Mouse (Mus musculus): ENCODE measurements around the gene G6pc3. TPM values are rescaled to one million over a fixed set of nuclear protein-coding genes. Genes with fewer than 3 reads are reported as not detected.

Gene G6pc3
- total and polyA plus RNA-seq, 3 experiments = 44.8 to 89.9 (median 50.6) TPM

DNA sequence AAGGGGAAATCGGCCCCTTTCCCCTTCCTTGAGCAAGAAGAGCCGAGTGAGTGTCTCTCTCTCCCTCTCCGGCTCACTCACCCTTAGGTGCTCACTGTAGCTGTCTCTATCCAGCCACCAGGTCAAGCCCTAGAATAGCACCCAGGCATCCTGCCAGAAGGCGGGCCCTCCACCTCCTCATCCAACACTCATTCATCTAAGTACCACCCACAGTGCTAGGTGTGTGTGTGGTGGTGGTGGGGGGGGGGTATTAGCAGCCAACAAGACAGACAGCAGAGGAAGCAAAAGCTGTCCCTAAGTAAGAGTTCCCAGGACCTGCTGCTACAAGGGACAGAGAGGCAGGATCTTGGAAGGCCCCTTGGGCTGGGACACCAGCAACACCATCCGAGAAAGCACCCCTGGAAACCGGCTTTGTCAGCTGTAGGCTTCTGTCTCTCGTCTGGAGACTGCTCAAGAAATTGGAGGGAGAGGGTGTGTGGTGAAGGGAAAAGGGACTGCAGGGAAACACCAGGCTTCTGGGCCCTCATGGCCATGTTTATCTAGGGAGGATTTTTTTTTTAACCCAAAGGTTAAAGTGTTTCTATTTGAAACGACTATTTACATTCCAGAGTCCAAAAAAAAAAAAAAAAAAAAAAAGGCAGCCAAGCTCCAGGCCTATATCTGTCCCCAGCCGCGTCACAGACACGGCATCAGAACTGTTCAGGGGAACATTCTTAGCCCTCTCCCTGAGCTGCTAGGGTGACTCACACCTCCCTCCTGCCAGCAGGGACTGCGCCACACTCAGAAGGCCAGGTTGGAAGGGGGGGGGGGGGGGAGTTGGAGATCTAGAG, 26.9 kb downstream of the G6pc3 start:
- Histone ChIP-seq H3K27ac (peak overlapping the region; percentile 92), H3K36me3 (ENCODE audit: control insufficient read depth, insufficient read depth, low read length) (peaks cover 3% of the 10 kb centered on the region; the same call in 1 of the 2 replicates), H3K4me1 (ENCODE audit: control insufficient read depth, insufficient read depth, low read length) (peaks cover 48% of the 10 kb centered on the region), H3K27me3 (ENCODE audit: control insufficient read depth, insufficient read depth, low read length) (no peaks in the 10 kb centered on the region), H3K9ac (ENCODE audit: low read depth, low read length) (peak overlapping the region; percentile 62), H3K79me2 (replicated peaks; ENCODE audit: control insufficient read depth, insufficient read depth, low read length) (peaks cover 5% of the 10 kb centered on the region), H3K4me3 (peak overlapping the region; percentile 32)
- peak; percentile 68 to 81 for DNase-seq
- peak; percentile 33; the same call in 1 of the 2 replicates for TF ChIP-seq EP300 (IDR thresholded peaks at IDR 0.05; ENCODE audit: insufficient read depth, low read depth, low read length)
- no peak for TF ChIP-seq CTCF (IDR thresholded peaks at IDR 0.05)
- TF ChIP-seq POLR2A (IDR thresholded peaks at IDR 0.05; ENCODE audit: insufficient read depth, low read depth, low read length) = peak; percentile 24; the same call in 1 of the 2 replicates
- intact Hi-C loops (cut with DNase I) = no loop called here
- 13% methylated on average over 12 of the region's 12 CpGs for WGBS

DNA sequence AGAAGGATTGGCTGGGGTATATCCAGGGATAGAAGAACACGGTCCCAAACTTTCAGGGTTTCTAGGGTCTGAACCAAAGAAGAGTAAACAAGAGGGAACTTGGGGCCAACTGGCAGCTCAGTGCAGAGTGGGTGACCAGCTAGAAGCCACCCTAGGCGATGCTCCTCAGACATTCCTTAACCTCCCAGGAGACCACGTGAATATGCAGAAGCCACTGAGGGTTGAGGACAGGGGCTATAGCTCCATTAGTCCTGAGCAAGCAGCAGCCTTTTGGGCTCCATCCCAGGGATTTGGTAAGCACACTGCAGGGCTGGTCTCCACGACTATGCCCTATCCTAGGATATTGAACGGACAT, 27.4 kb downstream of the G6pc3 start:
- H3K36me3 ChIP-seq (ENCODE audit: control insufficient read depth, insufficient read depth, low read length) = peaks cover 3% of the 10 kb centered on the region; the same call in 1 of the 2 replicates
- H3K27me3 ChIP-seq (ENCODE audit: control insufficient read depth, insufficient read depth, low read length) = no peaks in the 10 kb centered on the region
- H3K4me3 ChIP-seq = peak overlapping the region; percentile 68
- H3K27ac ChIP-seq = peak overlapping the region; percentile 91
- peaks cover 4% of the 10 kb centered on the region for H3K79me2 ChIP-seq (replicated peaks; ENCODE audit: control insufficient read depth, insufficient read depth, low read length)
- 19% methylated on average over 5 of the region's 5 CpGs for WGBS
- peak in 1 of 2 experiments; percentile 52 for DNase-seq
- intact Hi-C loops (cut with DNase I) = no loop called here
- H3K9ac ChIP-seq (ENCODE audit: low read depth, low read length) = peak overlapping the region; percentile 74
- H3K4me1 ChIP-seq (ENCODE audit: control insufficient read depth, insufficient read depth, low read length) = peaks cover 47% of the 10 kb centered on the region
- no peak for TF ChIP-seq CTCF (IDR thresholded peaks at IDR 0.05)
- TF ChIP-seq EP300 (IDR thresholded peaks at IDR 0.05; ENCODE audit: insufficient read depth, low read depth, low read length) = no peak
- no peak for TF ChIP-seq POLR2A (IDR thresholded peaks at IDR 0.05; ENCODE audit: insufficient read depth, low read depth, low read length)

DNA sequence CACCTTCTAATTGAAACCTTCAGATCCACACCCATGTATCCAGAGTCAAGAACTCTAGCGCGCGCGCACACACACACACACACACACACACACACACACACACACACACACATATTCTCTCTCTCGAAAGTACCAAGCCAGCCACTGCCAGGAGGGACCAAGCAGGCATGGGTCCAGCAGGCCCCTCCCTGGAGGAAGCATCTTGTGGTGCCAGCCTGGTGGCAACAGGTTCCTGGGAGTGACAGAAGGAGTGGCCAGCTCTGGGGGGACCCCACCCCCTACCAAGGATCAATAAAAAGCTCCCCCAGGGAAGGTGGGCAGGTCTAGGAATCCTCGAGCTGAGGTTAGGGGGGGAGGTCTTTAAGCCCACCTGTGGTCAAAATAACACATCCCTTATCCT, 28.0 kb downstream of the G6pc3 start:
- peaks cover 3% of the 10 kb centered on the region for H3K79me2 ChIP-seq (replicated peaks; ENCODE audit: control insufficient read depth, insufficient read depth, low read length)
- H3K4me1 ChIP-seq (ENCODE audit: control insufficient read depth, insufficient read depth, low read length) = peaks cover 48% of the 10 kb centered on the region
- peaks cover 3% of the 10 kb centered on the region; the same call in 1 of the 2 replicates for H3K36me3 ChIP-seq (ENCODE audit: control insufficient read depth, insufficient read depth, low read length)
- H3K27me3 ChIP-seq (ENCODE audit: control insufficient read depth, insufficient read depth, low read length) = no peaks in the 10 kb centered on the region
- H3K4me3 ChIP-seq = peak overlapping the region; percentile 68
- intact Hi-C loops (cut with DNase I) = no loop called here
- no peak for TF ChIP-seq EP300 (IDR thresholded peaks at IDR 0.05; ENCODE audit: insufficient read depth, low read depth, low read length)
- no peak for TF ChIP-seq POLR2A (IDR thresholded peaks at IDR 0.05; ENCODE audit: insufficient read depth, low read depth, low read length)
- no peak for TF ChIP-seq CTCF (IDR thresholded peaks at IDR 0.05)
- peak in 1 of 2 experiments; percentile 60 for DNase-seq
- 18% methylated on average over 6 of the region's 6 CpGs for WGBS
- peak overlapping the region; percentile 74 for H3K9ac ChIP-seq (ENCODE audit: low read depth, low read length)
- H3K27ac ChIP-seq = peak overlapping the region; percentile 91

DNA sequence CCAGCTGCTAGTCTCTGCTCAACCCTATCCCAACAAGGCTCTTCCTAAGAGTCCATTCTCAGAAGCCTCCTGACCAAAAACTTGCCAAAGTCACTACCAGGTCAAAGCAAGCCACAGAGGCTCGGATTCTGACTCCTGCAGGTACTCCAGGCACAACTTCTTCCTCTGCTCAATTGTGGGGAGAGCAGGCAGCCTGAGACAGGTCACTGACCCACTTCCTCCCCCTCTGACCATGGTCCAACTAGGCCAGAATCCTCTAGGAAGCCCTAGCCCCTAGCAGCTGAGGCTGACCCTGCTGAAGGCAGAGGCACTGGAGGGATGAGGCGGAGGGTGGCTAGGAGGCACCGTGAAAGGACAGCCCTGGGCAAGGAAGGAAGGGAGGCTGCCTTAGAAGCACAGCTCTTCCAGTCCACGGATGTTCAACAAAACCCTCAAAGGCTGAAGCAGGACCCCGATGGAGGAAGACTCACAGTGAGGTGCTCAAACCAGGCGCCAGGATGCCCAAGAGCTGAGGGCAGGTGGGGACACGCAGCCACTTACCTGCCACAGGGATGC, 28.5 kb downstream of the G6pc3 start:
- DNase-seq = peak in 1 of 2 experiments; percentile 51

DNA sequence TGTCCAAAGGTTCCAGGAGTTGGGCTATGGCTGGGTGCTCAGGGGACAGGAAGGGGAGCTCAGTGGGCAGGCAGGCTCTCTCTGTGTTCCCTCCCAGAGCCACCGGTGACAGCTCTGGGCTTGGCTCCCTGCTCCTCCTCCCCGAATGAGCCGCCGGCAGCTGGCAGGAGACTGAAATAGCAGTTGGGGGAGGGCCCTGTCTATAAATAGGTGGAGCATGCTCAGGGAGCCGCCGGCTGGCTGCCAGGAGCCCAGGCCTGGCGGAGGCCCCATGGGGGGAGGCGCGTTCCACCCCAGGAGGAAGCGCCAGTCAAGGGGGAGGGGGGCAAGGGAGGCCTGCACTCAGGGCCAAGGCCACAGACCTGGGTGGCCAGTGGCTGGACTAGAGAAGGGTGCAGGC, 29.4 kb downstream of the G6pc3 start:
- Histone ChIP-seq H3K27ac (peak overlapping the region; percentile 92), H3K4me3 (peak overlapping the region; percentile 68), H3K79me2 (replicated peaks; ENCODE audit: control insufficient read depth, insufficient read depth, low read length) (no peaks in the 10 kb centered on the region), H3K4me1 (ENCODE audit: control insufficient read depth, insufficient read depth, low read length) (peaks cover 47% of the 10 kb centered on the region), H3K9ac (ENCODE audit: low read depth, low read length) (peak overlapping the region; percentile 74), H3K27me3 (ENCODE audit: control insufficient read depth, insufficient read depth, low read length) (no peaks in the 10 kb centered on the region), H3K36me3 (ENCODE audit: control insufficient read depth, insufficient read depth, low read length) (peaks cover 5% of the 10 kb centered on the region; the same call in 1 of the 2 replicates)
- TF ChIP-seq POLR2A (IDR thresholded peaks at IDR 0.05; ENCODE audit: insufficient read depth, low read depth, low read length) (peak; percentile 99), EP300 (IDR thresholded peaks at IDR 0.05; ENCODE audit: insufficient read depth, low read depth, low read length) (peak; percentile 42; the same call in 1 of the 2 replicates), CTCF (IDR thresholded peaks at IDR 0.05) (0 out of 2 replicates have a peak, but pooled peaks have one; percentile 4)
- intact Hi-C loops (cut with DNase I) = no loop called here
- peak; percentile 97 to 98 for DNase-seq
- 1% methylated on average over 10 of the region's 10 CpGs for WGBS

More for the DNA sequence above, 28.5 kb downstream of the G6pc3 start:
- H3K36me3 ChIP-seq (ENCODE audit: control insufficient read depth, insufficient read depth, low read length) = peaks cover 7% of the 10 kb centered on the region; the same call in 1 of the 2 replicates
- intact Hi-C loops (cut with DNase I) = no loop called here
- 19% methylated on average over 7 of the region's 7 CpGs for WGBS
- H3K27me3 ChIP-seq (ENCODE audit: control insufficient read depth, insufficient read depth, low read length) = no peaks in the 10 kb centered on the region
- H3K27ac ChIP-seq = peak overlapping the region; percentile 91
- H3K79me2 ChIP-seq (replicated peaks; ENCODE audit: control insufficient read depth, insufficient read depth, low read length) = peaks cover 3% of the 10 kb centered on the region
- H3K4me3 ChIP-seq = peak overlapping the region; percentile 68
- H3K4me1 ChIP-seq (ENCODE audit: control insufficient read depth, insufficient read depth, low read length) = peaks cover 50% of the 10 kb centered on the region
- TF ChIP-seq CTCF (IDR thresholded peaks at IDR 0.05) (no peak), POLR2A (IDR thresholded peaks at IDR 0.05; ENCODE audit: insufficient read depth, low read depth, low read length) (no peak), EP300 (IDR thresholded peaks at IDR 0.05; ENCODE audit: insufficient read depth, low read depth, low read length) (no peak)
- H3K9ac ChIP-seq (ENCODE audit: low read depth, low read length) = peak overlapping the region; percentile 74

All from heart, adult 2 months (tissue).